Mouse (Mus musculus) ES-Bruce4 (cell line): ENCODE measurements around the gene Ccdc84.
"Not testable (repeated sequence)": the region's sequence is repeated elsewhere in the genome, so short reads cannot be mapped to it uniquely, and the experiment has no call there.

Source experiments
- CTCF ChIP-seq: IDR thresholded peaks from one replicate; pipeline ENCODE4 v1.8.1; 2011; ENCODE audit warnings: low read depth, low read length
- POLR2A ChIP-seq: IDR thresholded peaks from one replicate; pipeline ENCODE4 v1.8.1; 2011; ENCODE audit warnings: low read length; ENCODE audit not compliant: insufficient read depth

DNA sequence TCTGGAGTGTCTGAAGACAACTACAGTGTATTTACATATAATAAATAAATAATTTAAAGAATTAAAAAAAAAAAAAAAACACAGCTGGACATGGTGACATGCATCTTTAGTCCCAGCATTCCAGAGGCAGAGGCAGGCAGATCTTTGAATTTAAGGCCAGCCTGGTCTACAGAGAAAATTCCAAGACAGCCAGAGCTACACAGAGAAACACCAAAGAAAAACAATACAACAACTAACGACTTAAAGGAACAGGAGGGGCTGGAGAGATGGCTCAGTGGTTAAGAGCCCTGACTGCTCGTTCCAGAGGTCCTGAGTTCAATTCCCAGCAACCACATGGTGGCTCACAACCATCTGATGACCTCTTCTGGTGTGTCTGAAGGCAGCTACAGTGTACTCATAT, 41.0 kb downstream of the Ccdc84 start:
- not testable (repeated sequence) for TF ChIP-seq CTCF, POLR2A
